Mouse (Mus musculus) midbrain, embryonic 14.5 days (tissue): Measurements from ENCODE around the gene Zfp39. TPM values are rescaled to one million over a fixed set of nuclear protein-coding genes. Genes with fewer than 3 reads are reported as not detected.

Experiments used
- ATAC-seq: fragments of 200-750 bp; cut with Nextera tagmentation; 2 replicates; pipeline ENCODE4 v1.8.0; 2017; ENCODE audit warnings: moderate number of reproducible peaks, moderate library complexity; ENCODE audit not compliant: low FRiP score, low TSS enrichment
- DNase-seq: peaks from one replicate; pipeline ENCODE4 v3.0.0-alpha.2; 2015
- H3K27ac ChIP-seq: fragments of 300-500 bp; sonication (generic); replicated peaks from 2 replicates; pipeline ENCODE4 v1.5.1; 2014; ENCODE audit warnings: mild to moderate bottlenecking, low read depth, low read length, moderate library complexity
- H3K27me3 ChIP-seq: fragments of 300-500 bp; sonication (generic); 2 replicates; pipeline ENCODE4 v1.6.1; 2014; ENCODE audit warnings: low read length, control low read depth, mixed read lengths; ENCODE audit not compliant: control insufficient read depth, insufficient read depth
- H3K36me3 ChIP-seq: fragments of 300-500 bp; sonication (generic); 2 replicates; pipeline ENCODE4 v1.6.1; 2014; ENCODE audit warnings: low read length, control low read depth; ENCODE audit not compliant: control insufficient read depth, insufficient read depth
- H3K4me1 ChIP-seq: fragments of 300-500 bp; sonication (generic); 2 replicates; pipeline ENCODE4 v1.6.1; 2014; ENCODE audit warnings: mild to moderate bottlenecking, antibody characterized with exemption, low read length, control low read depth; ENCODE audit not compliant: control insufficient read depth, insufficient read depth
- H3K4me2 ChIP-seq: fragments of 300-500 bp; sonication (generic); 2 replicates; pipeline ENCODE4 v1.6.1; 2014; ENCODE audit warnings: mild to moderate bottlenecking, low read length, moderate library complexity
- H3K4me3 ChIP-seq: fragments of 300-500 bp; sonication (generic); replicated peaks from 2 replicates; pipeline ENCODE4 v1.5.1; 2014; ENCODE audit warnings: low read depth, low read length
- H3K9ac ChIP-seq: fragments of 300-500 bp; sonication (generic); replicated peaks from 2 replicates; pipeline ENCODE4 v1.6.1; 2014; ENCODE audit warnings: mild to moderate bottlenecking, low read length, moderate library complexity
- H3K9me3 ChIP-seq: fragments of 300-500 bp; sonication (generic); 2 replicates; pipeline ENCODE4 v1.6.1; 2016; ENCODE audit warnings: low read length, control low read depth, mixed read lengths; ENCODE audit not compliant: control insufficient read depth
- WGBS: fragments of 180-500 bp; shearing (Covaris S2); extraction: QIAGEN DNeasy Blood & Tissue Kit; methylation state at CpG from one replicate; pipeline ENCODE4 v1.1.7; 2014; 5-methylcytosine and 5-hydroxymethylcytosine counted together
- polyA plus RNA-seq: library from polyadenylated mRNA; unstranded; fragments of >200 nt; fragmentation: Nextera tagmentation; extraction: Ambion mirVana; gene quantifications from 2 replicates; pipeline ENCODE4 v1.2.1, GENCODE M21; 2014

Gene Zfp39
- 5.9 and 9.1 TPM in 2 replicates for polyA plus RNA-seq

DNA sequence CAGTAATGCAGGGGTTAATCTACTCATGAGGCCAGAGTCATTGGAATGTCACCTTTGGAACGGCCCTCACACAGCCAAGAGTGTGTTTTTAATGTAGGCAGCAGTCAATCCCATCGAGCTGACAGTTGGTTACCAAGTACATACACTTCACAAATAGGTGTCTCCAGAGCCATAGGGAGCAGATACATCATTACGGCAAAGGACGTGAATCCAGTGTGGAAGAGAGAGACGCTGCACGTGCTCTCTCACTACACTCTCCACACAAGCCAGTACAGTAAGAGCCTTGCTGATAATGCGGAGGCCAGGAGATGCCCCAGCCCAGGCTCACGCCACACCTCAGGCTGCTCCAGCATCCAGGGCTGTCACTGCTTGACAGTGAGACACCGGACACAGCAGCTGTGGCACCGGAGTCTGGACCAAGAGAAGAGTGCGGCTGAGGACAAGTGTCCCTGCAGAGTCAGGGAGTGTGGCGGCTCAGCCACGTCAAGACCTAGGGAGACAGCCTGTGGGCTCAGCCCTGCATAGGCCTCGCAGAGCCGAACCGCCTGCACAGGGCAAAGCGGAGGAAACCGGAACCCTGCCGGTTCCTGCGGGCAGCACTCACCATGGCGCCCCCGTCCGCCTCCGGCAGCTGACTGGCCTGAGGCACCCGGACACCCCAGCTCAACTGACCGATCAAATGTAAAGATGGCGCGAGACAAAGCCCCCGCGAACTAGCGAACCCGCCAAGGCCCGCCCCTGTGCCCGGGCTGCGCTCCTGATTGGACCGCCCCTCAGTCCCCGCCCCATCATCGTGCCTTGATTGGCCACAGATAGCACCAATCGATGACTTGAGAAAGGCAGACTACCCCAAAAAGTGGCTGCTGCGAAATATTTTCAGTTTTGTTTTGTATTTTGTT is at the start of gene Zfp39:
Gene Zfp39, minus strand, starts transcription at position 715 of the 899 bp plus-strand sequence.
- peaks cover 23% of the 10 kb centered on the region for H3K36me3 ChIP-seq
- H3K27me3 ChIP-seq, result no peaks in the 10 kb centered on the region
- H3K4me2 ChIP-seq, result peak within 1 kb of the TSS; percentile 82
- ATAC-seq, result peak; percentile 99
- WGBS, result under 1% methylated on average over 40 of the region's 40 CpGs
- peak within 1 kb of the TSS; percentile 83 for H3K27ac ChIP-seq
- peak within 1 kb of the TSS; percentile 89 for H3K9ac ChIP-seq
- DNase-seq, result peak; percentile 96
- H3K4me3 ChIP-seq, result peak within 1 kb of the TSS; percentile 78
- peaks cover 13% of the 10 kb centered on the region for H3K4me1 ChIP-seq
- H3K9me3 ChIP-seq, result no peaks in the 10 kb centered on the region

DNA sequence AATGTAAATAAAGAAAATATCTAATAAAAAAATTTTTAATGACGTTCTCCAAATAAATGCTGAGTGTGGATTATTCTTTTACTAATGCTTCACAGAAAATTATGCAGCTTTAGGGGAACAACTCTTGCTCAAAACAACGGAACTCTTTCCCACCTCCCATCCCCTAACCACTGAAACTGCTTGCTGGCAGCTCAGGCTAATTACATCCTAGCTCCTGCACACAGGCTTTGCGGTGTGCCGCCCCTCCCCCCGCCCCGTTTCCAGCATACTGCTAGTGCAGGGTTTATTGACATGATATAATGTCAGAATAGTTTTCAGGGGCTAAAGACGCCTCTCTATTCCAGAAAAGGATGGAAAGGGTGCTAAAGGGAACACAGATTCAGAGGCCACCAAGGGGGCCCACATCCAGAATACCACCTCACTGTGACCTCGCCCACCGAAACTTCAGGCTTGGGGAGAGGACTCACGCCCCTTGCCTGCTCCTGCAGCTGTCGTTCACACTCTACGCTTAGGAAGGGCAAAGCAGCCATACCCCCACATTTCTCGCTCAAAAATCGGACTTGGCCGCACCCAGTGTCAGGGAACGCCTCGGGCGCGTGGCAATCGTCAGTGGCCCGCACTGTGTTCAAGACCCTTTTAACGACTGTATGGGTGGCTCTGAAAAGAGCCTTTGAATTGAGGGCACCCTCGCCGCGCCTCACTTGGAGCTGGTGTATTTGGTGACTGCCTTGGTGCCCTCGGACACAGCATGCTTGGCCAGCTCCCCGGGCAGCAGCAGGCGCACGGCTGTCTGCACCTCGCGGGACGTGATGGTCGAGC is 49.5 kb upstream of the Zfp39 start:
- Histone ChIP-seq H3K9me3 (no peaks in the 10 kb centered on the region), H3K9ac (peak overlapping the region; percentile 93), H3K36me3 (peaks cover 11% of the 10 kb centered on the region), H3K4me1 (peaks cover 42% of the 10 kb centered on the region), H3K27me3 (no peaks in the 10 kb centered on the region), H3K27ac (peak overlapping the region; percentile 99), H3K4me2 (peak overlapping the region; percentile 64), H3K4me3 (peak overlapping the region; percentile 53)
- DNase-seq, result peak; percentile 84
- under 1% methylated on average over 33 of the region's 33 CpGs for WGBS
- ATAC-seq, result peak; percentile 32

GRCm38 (mm10) chr11:58951210-58951609 is 47.2 kb upstream of the Zfp39 start:
- Histone ChIP-seq H3K9me3 (no peaks in the 10 kb centered on the region), H3K36me3 (no peaks in the 10 kb centered on the region), H3K4me3 (peak overlapping the region; percentile 61; the same call in 1 of the 2 replicates), H3K4me2 (peak overlapping the region; percentile 75), H3K4me1 (peaks cover 26% of the 10 kb centered on the region), H3K27me3 (no peaks in the 10 kb centered on the region), H3K9ac (peak overlapping the region; percentile 98; the same call in 1 of the 2 replicates), H3K27ac (peak overlapping the region; percentile 99)
- DNase-seq (peak; percentile 44), ATAC-seq (no peak)
- 54% methylated on average over 5 of the region's 5 CpGs for WGBS

DNA sequence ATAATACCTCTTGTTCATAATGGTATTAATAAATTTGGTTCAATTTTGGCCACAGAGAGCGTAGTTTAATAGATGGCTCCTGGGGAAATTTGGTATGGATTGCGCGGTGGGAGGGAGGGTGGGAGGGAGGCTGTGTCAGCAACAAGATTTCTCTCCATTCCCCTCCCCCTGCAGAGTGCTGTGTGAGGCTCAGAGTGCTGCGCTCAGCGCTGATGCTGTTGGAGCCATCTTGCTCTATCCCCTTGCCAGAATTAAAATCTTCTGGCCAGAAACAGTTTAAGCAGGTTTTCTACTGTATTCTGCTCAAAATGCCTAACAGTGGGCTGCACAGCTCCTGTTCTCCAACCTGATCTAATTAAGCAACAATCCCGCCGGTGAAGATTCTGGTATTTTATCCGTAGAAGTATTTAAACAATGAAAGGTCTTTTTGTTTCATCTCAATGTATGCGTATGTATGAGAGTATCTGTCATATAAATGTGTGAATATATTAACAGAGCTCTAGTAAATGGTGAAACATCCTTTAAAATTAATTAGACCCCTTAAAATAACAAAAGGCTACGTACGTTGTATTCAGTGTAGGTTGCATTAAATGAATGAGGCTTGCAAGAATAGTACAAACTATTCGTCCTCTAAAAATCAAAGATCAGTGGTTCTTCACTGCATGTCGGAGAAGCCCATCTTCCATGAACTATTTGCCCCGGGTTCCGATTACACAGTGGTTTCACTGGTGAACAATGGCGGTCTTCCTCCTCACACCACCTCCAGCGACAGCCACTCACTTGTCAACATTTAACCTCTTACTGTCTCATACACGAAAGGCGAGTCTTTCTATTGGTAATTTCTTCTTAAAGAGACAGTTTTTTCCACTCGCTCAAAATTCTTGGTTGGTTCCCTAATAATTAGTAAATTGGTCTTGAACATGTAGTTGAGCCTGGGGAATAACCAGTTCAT is 45.7 kb upstream of the Zfp39 start:
- H3K27ac ChIP-seq, result peak overlapping the region; percentile 99
- 1% methylated on average over 20 of the region's 20 CpGs for WGBS
- DNase-seq, result peak; percentile 88
- ATAC-seq, result peak; percentile 57; the same call in 1 of the 2 replicates
- H3K4me2 ChIP-seq, result peak overlapping the region; percentile 75
- peak overlapping the region; percentile 98 for H3K9ac ChIP-seq
- peak overlapping the region; percentile 61 for H3K4me3 ChIP-seq
- no peaks in the 10 kb centered on the region for H3K36me3 ChIP-seq
- H3K9me3 ChIP-seq, result no peaks in the 10 kb centered on the region
- H3K27me3 ChIP-seq, result no peaks in the 10 kb centered on the region
- H3K4me1 ChIP-seq, result peaks cover 26% of the 10 kb centered on the region

GRCm38 (mm10) chr11:58948542-58949479 is 44.8 kb upstream of the Zfp39 start, which contains the start of gene Hist3h2ba:
TSS of gene Hist3h2ba (plus strand) at chr11:58948920.
- peak within 1 kb of the TSS; percentile 98 for H3K9ac ChIP-seq
- ATAC-seq, result peak; percentile 91
- WGBS, result under 1% methylated on average over 48 of the region's 48 CpGs
- H3K27ac ChIP-seq, result peak within 1 kb of the TSS; percentile 99
- peak within 1 kb of the TSS; percentile 75 for H3K4me2 ChIP-seq
- H3K36me3 ChIP-seq, result no peaks in the 10 kb centered on the region
- DNase-seq, result peak; percentile 94
- peaks cover 26% of the 10 kb centered on the region for H3K4me1 ChIP-seq
- peak within 1 kb of the TSS; percentile 61 for H3K4me3 ChIP-seq
- no peaks in the 10 kb centered on the region for H3K27me3 ChIP-seq
- H3K9me3 ChIP-seq, result no peaks in the 10 kb centered on the region

GRCm38 (mm10) chr11:58947798-58948528 is 43.9 kb upstream of the Zfp39 start:
- peak overlapping the region; percentile 99 for H3K27ac ChIP-seq
- 9% methylated on average over 23 of the region's 23 CpGs for WGBS

GRCm38 (mm10) chr11:58947306-58947705 is 43.3 kb upstream of the Zfp39 start:
- DNase-seq (no peak), ATAC-seq (no peak)
- Histone ChIP-seq H3K9ac (peak overlapping the region; percentile 82), H3K27me3 (no peaks in the 10 kb centered on the region), H3K4me2 (peak overlapping the region; percentile 75), H3K4me1 (peaks cover 21% of the 10 kb centered on the region), H3K36me3 (no peaks in the 10 kb centered on the region), H3K9me3 (no peaks in the 10 kb centered on the region), H3K4me3 (peak overlapping the region; percentile 61), H3K27ac (peak overlapping the region; percentile 99)
- WGBS, result 78% methylated on average over 3 of the region's 3 CpGs

More at GRCm38 (mm10) chr11:58947798-58948528, 43.9 kb upstream of the Zfp39 start:
- peak overlapping the region; percentile 75 for H3K4me2 ChIP-seq
- ATAC-seq (peak; percentile 70), DNase-seq (peak; percentile 86)
- H3K27me3 ChIP-seq, result no peaks in the 10 kb centered on the region
- H3K4me1 ChIP-seq, result peaks cover 24% of the 10 kb centered on the region
- H3K36me3 ChIP-seq, result no peaks in the 10 kb centered on the region
- peak overlapping the region; percentile 61 for H3K4me3 ChIP-seq
- H3K9me3 ChIP-seq, result no peaks in the 10 kb centered on the region
- peak overlapping the region; percentile 82 for H3K9ac ChIP-seq
